Comparison of ENCODE assay signal across 24 mouse cellular contexts in the genomic region with DNA sequence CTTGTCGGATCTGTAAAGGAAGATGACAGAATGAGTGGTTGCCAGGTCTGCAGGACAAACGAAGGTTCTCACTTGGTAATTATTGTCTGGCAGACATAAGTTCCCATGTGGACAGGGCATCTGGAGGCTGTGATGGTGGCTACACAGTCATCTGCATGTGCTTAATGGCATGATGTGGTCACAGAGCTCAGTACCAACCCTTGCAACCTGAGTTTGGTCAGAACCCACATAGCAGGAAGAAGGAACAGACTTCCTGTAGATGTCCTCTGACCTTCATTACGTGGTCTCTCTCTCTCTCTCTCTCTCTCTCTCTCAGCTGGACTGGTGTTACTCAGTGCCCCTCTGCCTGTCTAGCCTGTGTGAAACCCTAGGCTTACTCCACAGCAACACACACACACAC. TPM values are rescaled to one million over a fixed set of nuclear protein-coding genes. Genes with fewer than 3 reads are reported as not detected.
DNase-seq lines count a peak whose midpoint lies in the region; ATAC-seq and TF ChIP-seq lines count a peak whose summit lies in the region.
"Had no signal": no experiment of that assay in that cellular context is flagged by ENCODE, and none has a peak within 500 bp of the region (broad histone marks: within the 10 kb centered on the region; RNA-seq: fewer than 3 reads in every experiment).

No protein-coding gene starts in this region.

- ATAC-seq in common myeloid progenitor, adult 5-6 weeks (replicated peaks; ENCODE audit: low read depth, poor library complexity, severe bottlenecking): peak; percentile 74
- peak; percentile 67 for ATAC-seq in megakaryocyte, adult 5-6 weeks (ENCODE audit: poor library complexity, severe bottlenecking)
- ATAC-seq: forebrain, embryonic 13.5 days; forebrain, embryonic 16.5 days; intestine, postnatal 0 days had no signal

- intact Hi-C loops in heart, postnatal 25 days (cut with DNase I): no loop called here

- TF ChIP-seq POLR2A in cerebellum, adult 2 months (IDR thresholded peaks at IDR 0.05; ENCODE audit: borderline replicate concordance, insufficient read depth, low read length): no peak

- DNase-seq in 416B (ENCODE audit: low read depth): peak; percentile 88
- DNase-seq in T-cell, adult 2 months (ENCODE audit: low spot score): no peak
- DNase-seq in heart, postnatal 25 days (ENCODE audit: low spot score): no peak
- no peak for DNase-seq in cerebellum, adult 2 months
- DNase-seq: adrenal gland, adult 2 months; adrenal gland, postnatal 14 days; cerebellum, adult 11 months; cerebellum, adult 8-10 months; cerebellum, postnatal 10 days; cerebellum, postnatal 36 days; gastrocnemius, postnatal 10 days; gastrocnemius, postnatal 36 days; heart, adult 18-20 months; heart, postnatal 4 days had no signal

- 52% methylated on average over 3 of the region's 3 CpGs for whole genome bisulfite sequencing in cerebellum, adult 2 months

- 0 out of 2 replicates have a peak, but pooled peaks cover 4% of the 10 kb centered on the region for H3K4me1 ChIP-seq in cerebellum, adult 2 months (ENCODE audit: control insufficient read depth, insufficient read depth, low read length)
- H3K4me1 ChIP-seq: forebrain, embryonic 10.5 days; forebrain, embryonic 13.5 days; heart, embryonic 15.5 days; hindbrain, embryonic 12.5 days; hindbrain, embryonic 15.5 days had no signal

- H3K4me3 ChIP-seq in cerebellum, adult 2 months (replicated peaks; ENCODE audit: insufficient read depth, low read depth, low read length): no peak overlapping the region
- H3K4me3 ChIP-seq: forebrain, embryonic 10.5 days; forebrain, embryonic 13.5 days; heart, embryonic 12.5 days; heart, embryonic 15.5 days; hindbrain, embryonic 12.5 days; hindbrain, embryonic 15.5 days had no signal

- H3K27me3 ChIP-seq in cerebellum, adult 2 months (ENCODE audit: control insufficient read depth, insufficient read depth, low read length): no peaks in the 10 kb centered on the region
- H3K27me3 ChIP-seq: forebrain, embryonic 13.5 days; heart, embryonic 12.5 days; heart, embryonic 15.5 days; hindbrain, embryonic 12.5 days; hindbrain, embryonic 15.5 days had no signal

- TF ChIP-seq CTCF in cerebellum, adult 2 months (IDR thresholded peaks at IDR 0.05; ENCODE audit: borderline replicate concordance, insufficient read depth, low read depth, low read length): no peak

- no peak overlapping the region for H3K27ac ChIP-seq in cerebellum, adult 2 months (ENCODE audit: insufficient read depth, low read length)
- H3K27ac ChIP-seq: forebrain, embryonic 10.5 days; forebrain, embryonic 13.5 days; heart, embryonic 15.5 days; hindbrain, embryonic 12.5 days; hindbrain, embryonic 15.5 days had no signal

RNA-seq across cellular contexts. Expression of gene Lbr, which starts 29.8 kb away (rescaled TPM):
- 187 and 212 TPM in 2 replicates for total RNA-seq in common myeloid progenitor, adult 5-6 weeks (2017)
- total RNA-seq in megakaryocyte, adult 5-6 weeks (2015): 457 and 500 TPM in 2 replicates
- 415 and 440 TPM in 2 replicates for total RNA-seq in megakaryocyte, adult 5-6 weeks (2017)
- 10 to 100 TPM; 21.9 to 22.0 TPM for total RNA-seq in heart, postnatal 25 days (2021)
- 17.8 and 18.4 TPM in 2 replicates for polyA plus RNA-seq in cerebellum, adult 2 months (2012; rRNA removed)
